Mouse (Mus musculus): ENCODE results near the gene Psmd5. TPM values are rescaled to one million over a fixed set of nuclear protein-coding genes. Genes with fewer than 3 reads are reported as not detected.

The Psmd5 gene
- polyA plus RNA-seq, 1 experiment from 2014 or later: 98.0 TPM

DNA sequence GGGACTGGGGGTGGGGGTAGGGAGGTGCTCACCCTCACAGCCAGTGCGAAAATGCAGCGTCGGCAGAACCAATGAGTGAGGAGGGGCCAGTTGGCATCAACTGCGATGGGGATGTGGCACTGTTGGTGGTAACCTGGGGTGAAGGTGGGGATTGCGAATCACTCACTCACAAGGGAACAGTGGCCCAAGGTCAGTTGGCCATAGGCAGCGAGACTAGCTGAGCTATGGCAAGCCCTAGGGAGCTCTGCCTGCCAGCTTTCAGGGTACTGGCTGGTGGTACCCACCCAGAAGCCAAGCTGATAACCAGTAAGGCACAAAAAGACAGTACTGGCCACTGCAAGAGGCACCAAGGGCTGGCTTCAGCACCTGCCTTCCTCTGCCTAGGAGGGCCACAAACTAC lies 31.7 kb upstream of the Psmd5 start:
- H3K27me3 ChIP-seq (replicated peaks): no peaks in the 10 kb centered on the region
- no peak overlapping the region for H3K4me3 ChIP-seq (replicated peaks)
- H3K9ac ChIP-seq: no peak overlapping the region
- no peak overlapping the region for H3K27ac ChIP-seq
- peaks cover 4% of the 10 kb centered on the region; the same call in 1 of the 2 replicates for H3K4me1 ChIP-seq (replicated peaks)
- no peak overlapping the region for H3K4me2 ChIP-seq (replicated peaks)
- 72% methylated on average over 6 of the region's 6 CpGs for WGBS
- H3K9me3 ChIP-seq: no peaks in the 10 kb centered on the region
- no peaks in the 10 kb centered on the region for H3K36me3 ChIP-seq
- no peak for ATAC-seq

GRCm38 (mm10) chr2:34904849-34905542 lies 30.2 kb upstream of the Psmd5 start:
- ATAC-seq: peak; percentile 98
- Histone ChIP-seq H3K9ac (peak overlapping the region; percentile 21; the same call in 1 of the 2 replicates), H3K27ac (peak overlapping the region; percentile 34; the same call in 1 of the 2 replicates), H3K4me1 (replicated peaks) (peaks cover 4% of the 10 kb centered on the region; the same call in 1 of the 2 replicates), H3K4me3 (replicated peaks) (peak overlapping the region; percentile 36), H3K4me2 (replicated peaks) (peak overlapping the region; percentile 69), H3K36me3 (0 out of 2 replicates have a peak, but pooled peaks cover 3% of the 10 kb centered on the region), H3K27me3 (replicated peaks) (no peaks in the 10 kb centered on the region), H3K9me3 (no peaks in the 10 kb centered on the region)
- under 1% methylated on average over 34 of the region's 34 CpGs for whole genome bisulfite sequencing

DNA sequence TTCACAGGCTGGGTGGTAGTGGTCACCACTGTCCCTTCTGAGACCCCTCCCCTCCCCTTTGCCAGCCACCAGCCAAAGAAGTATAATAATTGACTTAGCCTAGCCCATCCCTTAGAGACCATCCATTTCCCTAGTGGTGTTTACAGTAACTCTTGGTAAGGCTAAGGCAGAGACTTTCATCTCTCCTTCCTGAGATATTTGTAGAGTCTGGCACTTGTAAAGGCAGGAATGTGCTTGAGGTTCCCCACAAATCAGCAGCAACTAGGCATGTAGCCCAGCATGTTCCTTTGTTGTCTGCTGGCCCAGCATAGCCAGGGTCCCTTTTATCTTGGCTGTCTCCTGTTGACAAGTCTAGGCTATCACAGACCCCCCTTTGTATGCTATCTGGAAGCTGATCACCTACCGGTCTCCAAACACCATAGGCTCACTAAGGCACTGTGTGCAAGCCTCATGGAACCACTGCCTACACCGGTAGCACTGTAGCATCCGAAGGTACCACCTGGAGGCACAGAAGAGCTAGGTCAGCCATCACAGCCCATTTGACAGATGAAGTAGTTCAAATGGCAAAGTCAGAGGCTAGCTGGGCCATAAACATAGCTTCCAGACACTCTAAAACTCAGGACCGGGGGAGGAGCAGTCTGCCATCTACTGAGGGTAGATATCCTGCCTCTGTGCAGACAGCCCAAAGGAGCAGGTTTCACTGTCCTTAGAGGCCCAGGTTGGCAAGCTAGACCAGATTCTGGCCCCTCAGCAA lies 29.1 kb upstream of the Psmd5 start:
- Histone ChIP-seq H3K4me1 (replicated peaks) (peaks cover 4% of the 10 kb centered on the region; the same call in 1 of the 2 replicates), H3K4me3 (replicated peaks) (no peak overlapping the region), H3K27ac (0 out of 2 replicates have a peak overlapping the region, but pooled peaks have one; percentile 34), H3K9me3 (no peaks in the 10 kb centered on the region), H3K4me2 (replicated peaks) (no peak overlapping the region), H3K27me3 (replicated peaks) (no peaks in the 10 kb centered on the region), H3K36me3 (0 out of 2 replicates have a peak, but pooled peaks cover 3% of the 10 kb centered on the region), H3K9ac (no peak overlapping the region; the same call in 1 of the 2 replicates)
- no peak for ATAC-seq
- WGBS: 63% methylated on average over 4 of the region's 4 CpGs

GRCm38 (mm10) chr2:34903191-34903590 lies 28.4 kb upstream of the Psmd5 start:
- no peak overlapping the region for H3K4me2 ChIP-seq (replicated peaks)
- 85% methylated on average over 7 of the region's 7 CpGs for WGBS
- peaks cover 4% of the 10 kb centered on the region; the same call in 1 of the 2 replicates for H3K4me1 ChIP-seq (replicated peaks)
- no peak for ATAC-seq
- H3K9ac ChIP-seq: no peak overlapping the region
- no peaks in the 10 kb centered on the region for H3K9me3 ChIP-seq
- no peak overlapping the region for H3K27ac ChIP-seq
- 0 out of 2 replicates have a peak, but pooled peaks cover 3% of the 10 kb centered on the region for H3K36me3 ChIP-seq
- H3K27me3 ChIP-seq (replicated peaks): no peaks in the 10 kb centered on the region
- no peak overlapping the region for H3K4me3 ChIP-seq (replicated peaks)

DNA sequence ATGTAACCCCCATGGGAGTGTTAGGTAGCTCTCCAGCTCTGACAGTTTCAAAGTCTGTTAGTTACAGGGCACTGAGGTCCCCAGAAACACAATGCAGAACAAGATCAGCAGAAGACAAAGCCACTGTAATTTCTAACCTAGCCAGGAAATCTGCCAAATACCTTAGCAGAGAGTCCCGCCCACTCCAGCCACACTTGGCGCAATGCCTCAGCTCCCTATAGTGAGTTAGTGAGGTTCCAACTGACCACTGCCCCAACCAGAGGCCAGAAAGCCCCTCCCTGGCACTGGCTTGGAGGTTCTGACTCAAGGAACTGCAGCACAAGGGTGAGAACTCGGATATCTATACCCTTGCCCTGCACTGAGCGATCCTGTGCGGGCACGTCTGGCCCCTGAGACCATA lies 28.0 kb upstream of the Psmd5 start:
- Histone ChIP-seq H3K9me3 (no peaks in the 10 kb centered on the region), H3K36me3 (0 out of 2 replicates have a peak, but pooled peaks cover 3% of the 10 kb centered on the region), H3K9ac (no peak overlapping the region), H3K4me2 (replicated peaks) (no peak overlapping the region), H3K4me3 (replicated peaks) (no peak overlapping the region), H3K4me1 (replicated peaks) (peaks cover 4% of the 10 kb centered on the region; the same call in 1 of the 2 replicates), H3K27ac (no peak overlapping the region), H3K27me3 (replicated peaks) (no peaks in the 10 kb centered on the region)
- ATAC-seq: no peak
- WGBS: 80% methylated on average over 6 of the region's 6 CpGs

GRCm38 (mm10) chr2:34901726-34902125 lies 27.0 kb upstream of the Psmd5 start:
- no peak for ATAC-seq
- Histone ChIP-seq H3K4me1 (replicated peaks) (peaks cover 4% of the 10 kb centered on the region; the same call in 1 of the 2 replicates), H3K27ac (no peak overlapping the region), H3K9ac (no peak overlapping the region), H3K4me2 (replicated peaks) (no peak overlapping the region), H3K36me3 (0 out of 2 replicates have a peak, but pooled peaks cover 3% of the 10 kb centered on the region), H3K9me3 (no peaks in the 10 kb centered on the region), H3K27me3 (replicated peaks) (no peaks in the 10 kb centered on the region), H3K4me3 (replicated peaks) (no peak overlapping the region)
- WGBS: 76% methylated on average over 4 of the region's 4 CpGs

- no peak for ATAC-seq
- Histone ChIP-seq H3K27ac (no peak overlapping the region), H3K9me3 (no peaks in the 10 kb centered on the region), H3K27me3 (replicated peaks) (no peaks in the 10 kb centered on the region), H3K36me3 (0 out of 2 replicates have a peak, but pooled peaks cover 3% of the 10 kb centered on the region), H3K9ac (no peak overlapping the region), H3K4me2 (replicated peaks) (no peak overlapping the region), H3K4me3 (replicated peaks) (no peak overlapping the region), H3K4me1 (replicated peaks) (peaks cover 4% of the 10 kb centered on the region; the same call in 1 of the 2 replicates)
- WGBS: 56% methylated on average over 1 of the region's 1 CpGs
Measured at GRCm38 (mm10) chr2:34900412-34900811, 25.6 kb upstream of the Psmd5 start.

DNA sequence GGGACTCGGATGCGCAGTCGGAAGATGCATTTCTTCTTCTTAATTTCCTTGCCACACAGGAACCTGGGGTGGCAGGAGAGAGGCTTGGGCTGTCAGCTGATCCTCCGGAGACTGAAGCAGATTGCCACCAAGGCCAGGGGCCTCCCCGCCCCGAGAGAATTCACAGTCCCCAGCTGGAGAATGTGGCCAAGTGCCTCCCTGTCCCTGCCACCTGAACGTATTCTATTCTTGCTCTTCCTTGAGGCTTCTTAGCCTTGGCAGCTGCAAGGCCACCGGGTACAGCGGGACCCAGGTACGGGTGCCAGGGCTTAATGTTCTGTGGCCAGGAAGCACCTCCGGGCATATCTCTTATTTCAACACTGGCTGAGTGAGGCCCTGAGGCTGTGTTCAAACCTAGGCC lies 24.9 kb upstream of the Psmd5 start:
- H3K27ac ChIP-seq: no peak overlapping the region
- no peak overlapping the region for H3K4me2 ChIP-seq (replicated peaks)
- 0 out of 2 replicates have a peak, but pooled peaks cover 3% of the 10 kb centered on the region for H3K36me3 ChIP-seq
- H3K9ac ChIP-seq: no peak overlapping the region
- no peaks in the 10 kb centered on the region for H3K27me3 ChIP-seq (replicated peaks)
- WGBS: 83% methylated on average over 11 of the region's 11 CpGs
- H3K9me3 ChIP-seq: no peaks in the 10 kb centered on the region
- H3K4me1 ChIP-seq (replicated peaks): peaks cover 4% of the 10 kb centered on the region; the same call in 1 of the 2 replicates
- no peak overlapping the region for H3K4me3 ChIP-seq (replicated peaks)
- ATAC-seq: no peak

- H3K9me3 ChIP-seq: no peaks in the 10 kb centered on the region
- H3K4me1 ChIP-seq (replicated peaks): no peaks in the 10 kb centered on the region
- 0 out of 2 replicates have a peak, but pooled peaks cover 3% of the 10 kb centered on the region for H3K36me3 ChIP-seq
- H3K4me2 ChIP-seq (replicated peaks): no peak overlapping the region
- H3K9ac ChIP-seq: no peak overlapping the region
- no peak overlapping the region for H3K4me3 ChIP-seq (replicated peaks)
- H3K27me3 ChIP-seq (replicated peaks): no peaks in the 10 kb centered on the region
- 23% methylated on average over 10 of the region's 10 CpGs for WGBS
- H3K27ac ChIP-seq: no peak overlapping the region
- peak; percentile 35; the same call in 1 of the 2 replicates for ATAC-seq
Measured at GRCm38 (mm10) chr2:34897820-34898219, 23.1 kb upstream of the Psmd5 start.

DNA sequence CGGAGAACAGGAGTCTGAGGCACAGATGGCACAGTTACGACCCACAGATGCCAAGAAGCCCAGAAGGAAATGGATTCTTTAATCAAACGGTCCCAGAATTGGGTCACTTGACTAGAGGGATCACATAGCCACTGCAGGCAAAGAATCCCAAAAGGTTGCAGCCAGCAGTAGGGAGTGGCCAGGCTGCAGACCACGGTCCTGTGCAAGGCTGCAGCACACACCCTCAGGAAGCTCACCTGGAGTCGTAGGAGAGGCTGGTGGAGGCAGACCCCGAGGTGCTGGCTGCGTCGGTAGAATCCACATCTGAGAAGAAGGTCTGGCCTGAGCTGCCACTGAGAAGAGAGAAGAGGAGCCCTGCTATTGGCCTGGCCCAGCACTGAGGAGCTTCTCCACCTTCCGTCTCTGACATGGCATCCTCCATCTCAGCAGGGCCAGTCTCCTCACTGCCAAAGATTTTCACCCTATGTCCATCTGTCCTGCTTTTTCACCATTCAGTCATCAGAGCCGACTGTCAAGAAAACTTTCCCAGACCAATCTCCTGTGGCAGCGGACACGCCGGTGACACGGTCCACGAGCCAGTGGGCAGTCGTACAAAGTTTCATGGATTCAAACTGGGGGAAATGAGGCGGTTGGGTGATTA lies 22.2 kb upstream of the Psmd5 start:
- Histone ChIP-seq H3K4me2 (replicated peaks) (no peak overlapping the region), H3K27me3 (replicated peaks) (no peaks in the 10 kb centered on the region), H3K4me1 (replicated peaks) (no peaks in the 10 kb centered on the region), H3K36me3 (0 out of 2 replicates have a peak, but pooled peaks cover 3% of the 10 kb centered on the region), H3K27ac (no peak overlapping the region), H3K9ac (no peak overlapping the region), H3K9me3 (no peaks in the 10 kb centered on the region), H3K4me3 (replicated peaks) (no peak overlapping the region)
- no peak for ATAC-seq
- 81% methylated on average over 17 of the region's 17 CpGs for WGBS

GRCm38 (mm10) chr2:34895503-34896113 lies 20.8 kb upstream of the Psmd5 start:
- Histone ChIP-seq H3K27ac (no peak overlapping the region), H3K27me3 (replicated peaks) (no peaks in the 10 kb centered on the region), H3K4me1 (replicated peaks) (no peaks in the 10 kb centered on the region), H3K36me3 (0 out of 2 replicates have a peak, but pooled peaks cover 3% of the 10 kb centered on the region), H3K9me3 (no peaks in the 10 kb centered on the region), H3K4me3 (replicated peaks) (no peak overlapping the region), H3K4me2 (replicated peaks) (no peak overlapping the region), H3K9ac (no peak overlapping the region)
- 80% methylated on average over 19 of the region's 19 CpGs for WGBS
- no peak for ATAC-seq

All from intestine, embryonic 15.5 days (tissue).